Mouse (Mus musculus): ENCODE results near the gene 4930556J24Rik. TPM values are rescaled to one million over a fixed set of nuclear protein-coding genes. Genes with fewer than 3 reads are reported as not detected.
"Not testable (repeated sequence)": the region's sequence is repeated elsewhere in the genome, so short reads cannot be mapped to it uniquely, and the experiment has no call there.

4930556J24Rik gene
- total and polyA plus RNA-seq, 2 experiments from 2014 or later: not detected

- peak overlapping the region; percentile 82 for H3K4me2 ChIP-seq (ENCODE audit: low read depth)
- no peaks in the 10 kb centered on the region for H3K27me3 ChIP-seq (ENCODE audit: insufficient read depth, low read length)
- H3K4me3 ChIP-seq (ENCODE audit: low read depth, low read length): peak overlapping the region; percentile 70
- H3K4me1 ChIP-seq (ENCODE audit: insufficient read depth): peaks cover 8% of the 10 kb centered on the region
- H3K9me3 ChIP-seq (ENCODE audit: low read length): no peaks in the 10 kb centered on the region
- peak overlapping the region; percentile 60 for H3K27ac ChIP-seq (ENCODE audit: low read depth, low read length)
- WGBS: 87% methylated on average over 10 of the region's 10 CpGs
- 0 out of 2 replicates have a peak, but pooled peaks have one; percentile 4 for ATAC-seq
- no peak for DNase-seq
- peak overlapping the region; percentile 61; the same call in 1 of the 2 replicates for H3K9ac ChIP-seq
- 0 out of 2 replicates have a peak, but pooled peaks cover under 1% of the 10 kb centered on the region for H3K36me3 ChIP-seq (ENCODE audit: insufficient read depth)
- no peak for TF ChIP-seq CTCF (IDR thresholded peaks at IDR 0.05; ENCODE audit: low read depth)
These were observed 13.4 kb downstream of the 4930556J24Rik start for GRCm38 (mm10) chr11:3963155-3963554.

- H3K27me3 ChIP-seq (ENCODE audit: insufficient read depth, low read length): no peaks in the 10 kb centered on the region
- ATAC-seq: no peak
- TF ChIP-seq CTCF (IDR thresholded peaks at IDR 0.05; ENCODE audit: low read depth): no peak
- no peaks in the 10 kb centered on the region for H3K36me3 ChIP-seq (ENCODE audit: insufficient read depth)
- H3K4me2 ChIP-seq (ENCODE audit: low read depth): no peak overlapping the region
- no peak overlapping the region for H3K9ac ChIP-seq
- DNase-seq: no peak
- H3K9me3 ChIP-seq (ENCODE audit: low read length): no peaks in the 10 kb centered on the region
- no peak overlapping the region for H3K27ac ChIP-seq (ENCODE audit: low read depth, low read length)
- no peak overlapping the region for H3K4me3 ChIP-seq (ENCODE audit: low read depth, low read length)
- 80% methylated on average over 3 of the region's 3 CpGs for WGBS
- peaks cover 8% of the 10 kb centered on the region for H3K4me1 ChIP-seq (ENCODE audit: insufficient read depth)
These were observed 14.8 kb downstream of the 4930556J24Rik start for GRCm38 (mm10) chr11:3961761-3962160.

GRCm38 (mm10) chr11:3960901-3961300 is 15.7 kb downstream of the 4930556J24Rik start:
- 62% methylated on average over 2 of the region's 2 CpGs for WGBS
- DNase-seq (no peak), ATAC-seq (no peak)
- H3K9me3 ChIP-seq (ENCODE audit: low read length): no peaks in the 10 kb centered on the region
- TF ChIP-seq CTCF (IDR thresholded peaks at IDR 0.05; ENCODE audit: low read depth): no peak
- H3K36me3 ChIP-seq (ENCODE audit: insufficient read depth): no peaks in the 10 kb centered on the region
- no peak overlapping the region for H3K4me2 ChIP-seq (ENCODE audit: low read depth)
- no peak overlapping the region for H3K9ac ChIP-seq
- no peaks in the 10 kb centered on the region for H3K27me3 ChIP-seq (ENCODE audit: insufficient read depth, low read length)
- H3K4me3 ChIP-seq (ENCODE audit: low read depth, low read length): no peak overlapping the region
- peaks cover 8% of the 10 kb centered on the region for H3K4me1 ChIP-seq (ENCODE audit: insufficient read depth)
- no peak overlapping the region for H3K27ac ChIP-seq (ENCODE audit: low read depth, low read length)

- H3K36me3 ChIP-seq (ENCODE audit: insufficient read depth); ATAC-seq; H3K27ac ChIP-seq (ENCODE audit: low read depth, low read length); DNase-seq; H3K9me3 ChIP-seq (ENCODE audit: low read length); H3K4me3 ChIP-seq (ENCODE audit: low read depth, low read length); H3K4me2 ChIP-seq (ENCODE audit: low read depth); H3K4me1 ChIP-seq (ENCODE audit: insufficient read depth); H3K27me3 ChIP-seq (ENCODE audit: insufficient read depth, low read length); H3K9ac ChIP-seq: not testable (repeated sequence)
- 79% methylated on average over 4 of the region's 4 CpGs for WGBS
These were observed 21.2 kb downstream of the 4930556J24Rik start for GRCm38 (mm10) chr11:3955371-3955770.

- not testable (repeated sequence) for H3K36me3 ChIP-seq (ENCODE audit: insufficient read depth); H3K27me3 ChIP-seq (ENCODE audit: insufficient read depth, low read length); ATAC-seq; H3K27ac ChIP-seq (ENCODE audit: low read depth, low read length); DNase-seq; H3K4me2 ChIP-seq (ENCODE audit: low read depth); H3K4me1 ChIP-seq (ENCODE audit: insufficient read depth); H3K9me3 ChIP-seq (ENCODE audit: low read length); H3K4me3 ChIP-seq (ENCODE audit: low read depth, low read length); H3K9ac ChIP-seq
- 73% methylated on average over 5 of the region's 5 CpGs for WGBS
These were observed 21.7 kb downstream of the 4930556J24Rik start for GRCm38 (mm10) chr11:3954876-3955275.

- Histone ChIP-seq H3K27me3 (ENCODE audit: insufficient read depth, low read length) (no peaks in the 10 kb centered on the region; the same call in 1 of the 2 replicates), H3K9ac (no peak overlapping the region), H3K4me1 (ENCODE audit: insufficient read depth) (no peaks in the 10 kb centered on the region), H3K27ac (ENCODE audit: low read depth, low read length) (no peak overlapping the region), H3K9me3 (ENCODE audit: low read length) (no peaks in the 10 kb centered on the region), H3K4me2 (ENCODE audit: low read depth) (no peak overlapping the region), H3K4me3 (ENCODE audit: low read depth, low read length) (no peak overlapping the region), H3K36me3 (ENCODE audit: insufficient read depth) (no peaks in the 10 kb centered on the region)
- no peak for TF ChIP-seq CTCF (IDR thresholded peaks at IDR 0.05; ENCODE audit: low read depth)
- 9% methylated on average over 1 of the region's 1 CpGs for WGBS
- no peak for DNase-seq
- no peak for ATAC-seq
These were observed 30.2 kb downstream of the 4930556J24Rik start for GRCm38 (mm10) chr11:3946386-3946785.

GRCm38 (mm10) chr11:3941371-3941770 is 35.2 kb downstream of the 4930556J24Rik start:
- Histone ChIP-seq H3K4me2 (ENCODE audit: low read depth) (no peak overlapping the region), H3K36me3 (ENCODE audit: insufficient read depth) (no peaks in the 10 kb centered on the region), H3K27ac (ENCODE audit: low read depth, low read length) (no peak overlapping the region), H3K4me1 (ENCODE audit: insufficient read depth) (no peaks in the 10 kb centered on the region), H3K27me3 (ENCODE audit: insufficient read depth, low read length) (no peaks in the 10 kb centered on the region; the same call in 1 of the 2 replicates), H3K9me3 (ENCODE audit: low read length) (no peaks in the 10 kb centered on the region), H3K9ac (no peak overlapping the region), H3K4me3 (ENCODE audit: low read depth, low read length) (no peak overlapping the region)
- ATAC-seq (no peak), DNase-seq (no peak)
- 89% methylated on average over 7 of the region's 7 CpGs for WGBS
- no peak for TF ChIP-seq CTCF (IDR thresholded peaks at IDR 0.05; ENCODE audit: low read depth)
